Mouse (Mus musculus): ENCODE results near the gene Clec4b2.
"Not testable (repeated sequence)": the region's sequence is repeated elsewhere in the genome, so short reads cannot be mapped to it uniquely, and the experiment has no call there.

The Clec4b2 gene

DNA sequence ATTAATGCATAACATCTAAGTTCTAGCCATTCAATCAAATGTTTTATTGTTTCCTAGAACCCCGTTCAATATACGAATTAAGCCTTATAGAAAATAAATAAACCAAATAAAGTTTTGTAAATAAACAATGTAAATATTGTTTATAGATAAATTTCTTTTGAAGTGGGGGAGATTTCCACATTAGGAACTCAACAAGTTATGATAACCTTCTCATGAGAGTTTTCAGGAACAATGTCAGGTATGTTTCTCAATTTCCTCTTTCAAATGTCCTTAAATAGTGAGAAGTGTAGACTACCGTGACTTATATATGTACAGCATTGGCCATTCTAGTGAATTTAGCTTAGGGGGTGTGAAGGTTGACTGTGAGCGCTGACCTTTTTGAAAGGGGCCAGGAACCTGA is at the start of gene Clec4b2:
Gene Clec4b2, plus strand, starts transcription at position 301 of the 400 bp plus-strand sequence.
- DNase-seq: no peak

DNA sequence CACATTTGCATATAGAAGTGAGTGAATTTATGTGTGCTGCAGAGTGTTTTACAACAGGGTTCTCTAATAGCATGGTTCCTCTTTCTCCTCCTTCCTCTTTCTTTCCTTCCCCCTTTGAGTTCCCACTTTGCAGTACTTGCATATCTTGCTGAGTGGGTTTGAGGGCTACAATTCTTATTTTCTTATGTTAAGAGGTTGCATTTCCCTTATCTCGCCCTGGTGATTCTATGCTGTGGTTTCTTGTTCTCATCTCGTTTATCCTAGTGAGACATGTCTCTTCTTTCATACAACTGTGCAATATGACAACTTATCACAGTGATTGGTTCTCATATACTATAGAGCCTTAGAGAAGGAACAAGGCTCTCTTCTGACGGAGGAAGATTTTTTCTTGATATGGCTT is 49.5 kb upstream of the Clec4b2 start:
- no peak for DNase-seq

DNA sequence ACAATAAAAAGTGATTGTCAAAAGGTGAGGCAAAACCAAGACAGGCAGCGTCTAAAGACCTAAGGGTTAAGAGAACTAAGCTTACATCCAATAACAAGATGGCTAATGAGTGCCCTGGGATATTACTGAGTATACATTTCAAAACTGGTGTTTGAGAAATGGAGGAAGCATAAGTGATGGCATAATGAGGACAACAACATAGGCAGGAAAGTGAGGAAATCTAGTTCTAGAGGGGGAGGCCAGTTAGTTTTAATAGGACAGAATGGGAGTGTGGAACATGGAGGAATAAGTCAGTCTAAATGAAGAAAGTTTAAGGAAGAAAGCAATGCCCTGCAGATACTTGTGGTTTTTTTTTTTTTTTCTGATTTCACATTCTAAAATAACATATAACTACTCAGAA is 45.5 kb upstream of the Clec4b2 start:
- no peak for DNase-seq

DNA sequence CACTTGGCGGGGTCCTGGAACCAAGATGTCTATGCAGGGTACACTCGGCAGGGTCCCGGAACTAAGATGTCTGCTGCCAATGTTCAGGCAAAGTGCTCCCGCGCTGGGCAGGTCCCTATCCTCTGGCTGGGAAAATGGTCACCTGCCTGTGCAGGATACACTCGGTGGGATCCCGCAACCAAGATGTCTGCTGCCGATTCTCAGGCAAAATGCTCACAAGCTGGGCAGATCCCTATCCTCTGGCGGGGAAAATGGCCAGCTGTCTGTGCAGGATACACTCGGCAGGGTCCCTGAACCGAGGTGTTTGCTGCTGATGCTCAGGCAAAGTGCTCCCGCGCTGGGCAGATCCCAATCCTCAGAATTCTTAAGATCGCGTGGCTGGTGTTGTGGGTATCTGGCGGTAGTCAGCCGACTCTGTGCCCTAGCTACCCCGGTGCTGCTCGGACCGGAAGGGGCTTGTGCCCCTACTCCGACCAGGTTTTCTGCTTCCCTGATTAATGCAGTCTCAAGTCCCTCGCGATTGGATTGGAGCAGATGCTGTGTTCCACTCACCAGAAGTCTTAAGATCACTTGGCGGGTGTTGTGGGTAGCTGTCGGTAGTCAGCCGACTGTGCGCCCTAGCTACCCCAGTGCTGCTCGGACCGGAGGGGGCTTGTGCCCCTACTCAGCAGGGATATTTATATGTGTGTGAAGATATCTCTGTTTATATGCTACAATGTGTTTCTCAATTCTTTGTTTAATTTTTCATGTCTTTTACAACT is 34.7 kb upstream of the Clec4b2 start:
- DNase-seq: not testable (repeated sequence)

DNA sequence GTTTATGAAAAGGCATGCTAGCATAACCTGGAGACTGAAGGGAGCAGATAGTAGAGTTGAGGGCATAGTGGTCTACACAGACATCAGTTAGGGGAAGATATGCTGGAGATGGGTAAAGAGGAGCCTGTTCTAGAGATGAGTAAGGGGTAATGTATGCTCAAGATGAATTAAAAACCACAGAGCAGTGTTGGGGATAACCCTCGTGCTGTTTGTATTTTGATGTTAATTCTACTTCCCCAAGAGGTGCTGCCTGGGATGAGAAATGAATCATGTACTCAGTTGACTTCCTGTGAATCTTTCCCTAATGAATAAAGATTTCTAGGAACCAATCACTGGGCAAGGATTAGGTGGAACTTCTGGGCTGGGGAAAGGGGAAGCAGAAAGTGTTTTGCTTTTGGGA is 2.6 kb upstream of the Clec4b2 start:
- DNase-seq: no peak

DNA sequence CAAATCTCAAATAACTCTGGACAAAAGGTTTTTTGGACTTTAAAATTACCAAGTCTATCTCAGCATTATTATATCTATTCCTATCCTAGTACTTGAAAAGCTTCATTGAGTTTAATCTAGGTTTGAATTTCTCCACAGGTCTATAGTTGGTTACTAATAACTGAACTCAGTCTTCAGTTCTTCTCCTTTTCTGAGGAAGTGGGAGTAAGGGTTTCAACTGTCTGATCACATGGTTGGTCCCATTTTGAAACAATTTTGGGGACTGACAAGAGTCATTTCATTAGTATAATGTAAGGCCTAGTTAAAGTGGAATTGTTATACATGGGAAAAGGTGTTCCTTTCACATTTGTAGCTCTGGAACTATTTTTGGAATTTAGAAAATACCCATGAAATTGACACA is 1.7 kb upstream of the Clec4b2 start:
- DNase-seq: no peak

DNA sequence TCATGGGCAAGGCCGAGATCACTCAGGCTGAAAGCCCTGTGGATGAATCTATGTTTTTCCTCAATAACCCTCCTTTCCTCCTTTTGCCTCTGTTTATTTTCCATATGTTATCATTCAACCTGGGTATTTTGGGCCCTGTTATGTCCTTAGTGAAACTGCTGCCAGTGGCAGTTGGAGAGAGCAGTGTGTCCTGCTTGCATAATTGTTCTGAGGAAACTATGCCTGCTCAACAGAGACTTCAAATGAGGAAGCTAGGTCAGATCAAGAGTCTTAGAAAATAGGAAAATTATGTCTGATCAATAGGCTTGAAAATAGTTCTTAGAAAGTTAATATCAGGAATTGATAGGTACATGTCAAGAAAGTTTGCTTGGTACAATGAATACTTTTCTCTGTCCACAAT is 2.9 kb downstream of the Clec4b2 start:
- DNase-seq: no peak

DNA sequence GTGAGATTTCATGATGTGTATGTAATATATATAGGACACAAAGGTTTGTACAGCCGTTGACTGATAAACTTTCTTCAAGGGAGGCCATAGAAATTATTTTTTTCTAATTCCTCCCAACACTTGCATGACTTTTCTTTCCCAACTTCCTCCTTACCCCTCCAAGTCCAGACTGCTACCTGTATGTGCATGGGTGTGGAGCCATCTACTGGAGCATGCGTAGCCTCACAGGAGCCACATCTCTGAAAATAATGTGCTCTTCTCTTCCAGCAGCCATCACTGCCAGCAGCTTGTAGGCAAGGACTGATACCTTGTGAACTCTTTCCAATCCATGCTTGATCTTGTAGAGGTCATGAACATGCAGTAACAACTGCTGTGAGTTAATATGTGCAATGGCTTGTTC is 12.2 kb downstream of the Clec4b2 start:
- DNase-seq: not testable (repeated sequence)

DNA sequence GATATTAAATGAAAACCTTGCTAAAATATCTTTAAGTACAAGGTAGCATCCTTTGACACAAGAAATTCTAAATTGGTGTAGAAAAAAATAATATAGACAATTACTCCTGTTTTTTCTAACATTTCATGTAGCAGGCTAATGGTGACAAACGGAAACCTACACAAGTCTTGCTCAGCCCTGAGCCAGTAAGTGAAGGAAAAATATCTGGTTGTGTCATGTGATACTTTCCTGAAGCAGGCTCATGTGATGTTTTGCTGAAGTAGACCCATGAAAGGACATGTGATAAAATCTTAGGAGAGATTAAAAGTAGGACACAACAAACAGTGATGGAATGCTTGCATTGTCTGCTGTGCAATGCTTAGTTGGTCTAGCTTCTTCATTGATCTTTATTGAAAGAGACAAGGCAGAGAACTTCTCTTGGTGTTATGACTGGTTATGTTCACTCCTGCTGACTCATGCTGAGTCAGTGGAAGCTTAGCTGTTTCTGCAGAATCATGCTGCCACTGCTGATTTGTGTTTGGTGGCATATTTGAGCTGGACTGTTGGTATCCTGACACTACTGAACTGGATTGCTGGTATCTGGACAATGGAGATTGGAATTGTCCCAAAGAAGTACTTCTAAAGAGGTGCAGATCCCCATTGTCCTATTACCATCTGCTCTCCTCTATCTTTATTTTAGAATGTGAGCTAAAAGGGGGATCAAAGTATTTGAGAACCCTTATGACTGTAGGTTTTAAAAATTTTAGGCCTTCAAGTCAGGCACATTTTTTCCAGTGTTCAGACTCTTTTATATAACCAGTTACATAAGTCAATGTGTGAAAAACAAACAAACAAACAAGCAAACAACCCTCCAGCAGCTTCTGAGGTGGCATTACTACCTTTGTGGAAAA is 34.7 kb downstream of the Clec4b2 start:
- no peak for DNase-seq

DNA sequence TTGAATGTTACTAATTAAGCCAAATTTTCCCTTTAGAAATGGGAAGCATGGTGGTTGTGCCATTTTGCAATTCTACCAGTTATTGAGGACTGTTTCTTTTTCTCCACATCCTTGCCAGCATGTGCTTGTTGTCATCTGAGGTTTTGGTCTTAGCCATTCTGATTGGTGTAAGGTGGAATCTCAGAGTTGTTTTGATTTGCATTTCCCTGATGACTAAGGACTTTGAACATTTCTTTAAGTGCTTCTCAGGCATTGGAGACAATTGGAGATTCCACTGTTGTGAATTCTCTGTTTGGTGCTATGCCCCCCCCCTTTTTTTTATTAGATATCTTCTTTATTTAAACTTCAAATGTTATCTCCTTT is 35.4 kb downstream of the Clec4b2 start:
- not testable (repeated sequence) for DNase-seq

DNA sequence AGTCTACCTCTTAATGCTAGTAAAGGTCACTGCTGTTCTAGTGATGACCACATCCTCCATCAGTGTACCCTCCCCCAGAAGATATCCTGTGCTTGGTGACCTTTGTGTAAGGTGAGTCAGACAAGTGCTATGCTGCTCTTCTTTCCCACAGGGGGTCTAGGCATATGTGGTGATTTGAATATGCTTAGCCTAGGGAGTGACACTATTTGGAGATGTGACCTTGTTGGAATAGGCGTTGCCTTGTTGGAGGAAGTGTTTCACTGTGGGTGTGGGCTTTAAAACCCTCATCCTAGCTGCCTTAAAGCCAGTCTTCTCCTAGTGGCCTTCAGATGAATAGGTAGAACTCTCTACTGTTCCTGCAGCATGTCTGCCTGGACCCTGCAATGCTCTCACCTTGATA is 39.0 kb downstream of the Clec4b2 start:
- DNase-seq: no peak

DNA sequence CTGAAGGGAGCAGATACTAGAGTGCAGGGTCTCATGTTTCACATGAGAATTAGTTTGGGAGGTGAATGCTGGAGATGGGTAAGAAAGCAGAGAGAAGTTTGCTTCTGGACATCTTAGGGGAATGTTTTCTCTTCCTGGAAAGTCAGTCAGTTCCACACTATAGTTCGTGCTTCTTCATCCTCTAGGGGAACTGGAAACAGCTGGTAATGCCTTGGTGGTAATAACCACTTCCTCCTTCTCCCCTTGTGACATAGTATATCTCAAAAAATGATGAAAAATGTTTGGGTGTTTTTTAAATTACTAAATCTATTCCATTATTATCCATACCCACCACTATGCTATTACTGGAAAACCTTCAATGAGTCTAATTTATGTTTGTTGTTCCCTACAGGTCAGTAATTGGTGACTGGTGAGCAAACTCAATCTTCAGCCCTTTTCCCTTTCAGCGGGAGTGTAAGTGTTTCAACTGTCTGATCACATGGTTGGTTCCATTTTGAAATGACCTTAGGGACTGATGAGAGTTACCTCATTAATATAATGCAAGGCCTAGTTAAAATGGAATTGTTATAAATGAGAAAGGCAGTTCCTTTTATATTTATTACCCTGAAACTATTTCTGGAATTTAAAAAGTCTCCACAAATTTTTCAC is 55.0 kb downstream of the Clec4b2 start:
- DNase-seq: no peak

DNA sequence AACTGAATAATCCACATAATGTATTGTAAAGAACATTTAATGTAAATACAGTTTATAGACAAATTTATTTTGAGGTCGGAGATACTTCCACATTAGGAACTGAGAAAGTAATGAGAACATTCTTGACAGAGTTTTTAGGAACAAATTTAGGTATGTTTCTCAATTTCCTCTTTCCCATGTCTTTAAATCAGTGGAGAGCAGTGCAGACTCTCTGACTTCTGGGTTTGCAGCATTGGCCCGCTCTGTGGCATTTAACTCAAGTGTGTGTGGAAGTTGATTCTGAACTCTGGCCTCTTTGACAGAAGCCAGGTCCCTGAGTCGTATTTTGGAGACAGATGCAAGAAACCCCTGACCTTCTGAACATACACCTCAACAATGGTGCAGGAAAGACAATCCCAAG is 57.0 kb downstream of the Clec4b2 start, which contains the start of gene Clec4n:
Gene Clec4n, plus strand, starts transcription at position 200 of the 400 bp plus-strand sequence.
- no peak for DNase-seq

DNA sequence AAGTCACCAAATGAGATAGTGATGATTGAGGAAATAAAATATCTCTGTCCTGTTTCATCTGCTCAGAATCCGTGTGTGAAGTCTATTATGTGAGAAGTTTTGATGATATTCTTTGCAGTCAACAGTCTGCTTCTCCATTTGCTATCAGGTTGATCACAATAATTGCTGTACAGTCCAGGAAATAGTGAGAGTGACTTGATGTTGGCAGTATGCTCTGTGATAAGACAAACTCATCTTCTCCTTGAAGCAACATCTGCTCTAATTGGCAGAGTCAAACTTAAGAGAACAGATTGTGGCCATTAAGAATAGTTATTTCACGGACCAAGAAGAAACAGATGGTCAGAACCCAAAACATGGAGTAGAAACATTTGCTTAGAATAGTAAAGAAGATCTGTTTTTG is 58.5 kb downstream of the Clec4b2 start:
- DNase-seq: no peak

DNA sequence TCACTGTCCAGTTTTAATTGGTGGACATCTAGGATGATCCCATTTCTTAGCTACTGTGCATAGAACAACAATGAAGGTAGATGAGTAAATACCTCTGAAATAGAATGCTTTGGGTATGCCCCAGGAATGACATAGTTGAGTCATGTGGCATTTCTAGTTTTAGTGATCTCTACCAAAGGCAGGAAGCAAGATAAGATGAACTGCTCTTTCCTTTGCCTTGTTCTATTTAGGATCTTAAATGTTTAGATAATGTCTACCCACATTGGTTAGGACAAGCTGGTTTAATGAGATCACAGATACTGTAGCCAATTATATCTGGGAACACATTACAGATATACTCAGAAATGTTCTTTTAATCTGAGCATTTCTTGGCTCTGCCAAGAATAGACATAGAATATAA is 64.9 kb downstream of the Clec4b2 start:
- no peak for DNase-seq

DNA sequence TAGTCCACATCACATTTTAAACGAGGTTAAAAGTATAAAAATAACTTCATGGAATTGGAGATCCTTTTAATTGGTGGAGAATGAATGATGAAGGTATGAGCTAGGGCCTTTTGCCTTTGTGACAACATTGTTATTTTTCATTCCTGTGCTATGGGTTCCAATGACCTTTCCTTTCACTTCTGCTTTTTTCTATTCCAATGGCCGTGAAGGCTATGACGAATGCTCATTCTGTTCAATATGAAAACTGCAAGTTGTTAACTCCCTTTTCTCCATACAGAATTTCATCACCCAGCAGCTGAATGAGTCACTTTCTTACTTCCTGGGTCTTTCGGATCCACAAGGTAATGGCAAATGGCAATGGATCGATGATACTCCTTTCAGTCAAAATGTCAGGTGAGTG is 71.5 kb downstream of the Clec4b2 start:
- no peak for DNase-seq

DNA sequence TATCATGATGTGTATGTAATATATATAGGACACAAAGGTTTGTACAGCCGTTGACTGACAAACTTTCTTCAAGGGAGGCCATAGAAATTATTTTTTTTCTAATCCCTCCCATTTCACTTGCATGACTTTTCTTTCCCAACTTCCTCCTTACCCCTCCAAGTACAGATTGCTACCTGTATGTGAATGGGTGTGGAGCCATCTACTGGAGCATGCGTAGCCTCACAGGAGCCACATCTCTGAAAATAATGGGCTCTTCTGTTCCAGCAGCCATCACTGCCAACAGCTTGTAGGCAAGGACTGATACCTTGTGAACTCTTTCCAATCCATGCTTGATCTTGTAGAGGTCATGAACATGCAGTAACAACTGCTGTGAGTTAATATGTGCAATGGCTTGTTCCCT is 76.2 kb downstream of the Clec4b2 start:
- not testable (repeated sequence) for DNase-seq

DNA sequence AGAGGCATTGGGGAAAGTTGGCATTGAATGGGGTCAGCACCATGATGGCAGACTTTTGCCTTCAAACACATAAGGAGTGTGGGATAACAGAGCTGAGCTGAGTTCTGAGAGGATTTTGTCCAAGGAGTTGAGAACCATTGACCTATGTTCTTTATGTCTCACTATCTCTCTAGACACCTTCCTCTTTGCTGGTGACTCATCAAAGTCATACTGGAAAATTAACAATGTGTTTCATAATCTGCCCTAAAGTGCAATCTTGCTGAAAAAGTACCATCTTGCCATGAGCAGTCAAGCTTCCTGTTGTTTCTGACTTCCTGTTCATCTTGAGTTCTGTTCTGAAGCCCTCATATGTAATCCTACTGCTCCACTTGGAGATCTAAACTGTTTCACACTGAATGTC is 80.0 kb downstream of the Clec4b2 start:
- DNase-seq: no peak
